Mouse (Mus musculus) kidney, adult 2 months (tissue): ENCODE measurements around the gene Atf1.

ENCODE experiments used
- CTCF ChIP-seq: fragments of 200-500 bp; conservative IDR thresholded peaks from 2 replicates; pipeline ENCODE4 v1.5.1; 2011; ENCODE audit warnings: low read depth, mild to moderate bottlenecking, control low read depth, low read length, moderate library complexity, mixed read lengths; ENCODE audit not compliant: insufficient read depth, insufficient read length
- POLR2A ChIP-seq: fragments of 200-500 bp; IDR thresholded peaks from one replicate; pipeline ENCODE4 v1.6.1; 2011; ENCODE audit warnings: low read depth, low read length, control low read depth

GRCm38 (mm10) chr15:100184821-100185496 lies 42.7 kb upstream of the Atf1 start:
- TF ChIP-seq CTCF (peak; percentile 51), POLR2A (no peak)
